Mouse (Mus musculus): ENCODE results near the gene Smurf1.

The Smurf1 gene

GRCm38 (mm10) chr5:144913923-144914322 is 51.7 kb downstream of the Smurf1 start:
- DNase-seq (ENCODE audit: low spot score): no peak

- no peak for DNase-seq (ENCODE audit: low spot score)
Observed at GRCm38 (mm10) chr5:144913361-144913760, 52.3 kb downstream of the Smurf1 start.

GRCm38 (mm10) chr5:144912519-144913310 is 52.9 kb downstream of the Smurf1 start:
- no peak for DNase-seq (ENCODE audit: low spot score)

- DNase-seq (ENCODE audit: low spot score): no peak
Observed at GRCm38 (mm10) chr5:144909521-144909920, 56.1 kb downstream of the Smurf1 start.

- DNase-seq (ENCODE audit: low spot score): no peak
Observed at GRCm38 (mm10) chr5:144907591-144907990, 58.1 kb downstream of the Smurf1 start.

- DNase-seq (ENCODE audit: low spot score): no peak
Observed at GRCm38 (mm10) chr5:144904356-144905134, 61.1 kb downstream of the Smurf1 start.

- no peak for DNase-seq (ENCODE audit: low spot score)
Observed at GRCm38 (mm10) chr5:144901791-144902190, 63.9 kb downstream of the Smurf1 start.

- DNase-seq (ENCODE audit: low spot score): no peak
Observed at GRCm38 (mm10) chr5:144901035-144901434, 64.6 kb downstream of the Smurf1 start.

GRCm38 (mm10) chr5:144898448-144899052 is 67.1 kb downstream of the Smurf1 start:
- no peak for DNase-seq (ENCODE audit: low spot score)

- no peak for DNase-seq (ENCODE audit: low spot score)
Observed at GRCm38 (mm10) chr5:144897881-144898280, 67.8 kb downstream of the Smurf1 start.

- no peak for DNase-seq (ENCODE audit: low spot score)
Observed at GRCm38 (mm10) chr5:144891276-144891675, 74.4 kb downstream of the Smurf1 start.

- DNase-seq (ENCODE audit: low spot score): no peak
Observed at GRCm38 (mm10) chr5:144885968-144886650, 79.5 kb downstream of the Smurf1 start.

- no peak for DNase-seq (ENCODE audit: low spot score)
Observed at GRCm38 (mm10) chr5:144884629-144885217, 80.9 kb downstream of the Smurf1 start.

- peak; percentile 30 for DNase-seq (ENCODE audit: low spot score)
Observed at GRCm38 (mm10) chr5:144881670-144882399, 83.8 kb downstream of the Smurf1 start.

GRCm38 (mm10) chr5:144877021-144877420 is 88.6 kb downstream of the Smurf1 start:
- DNase-seq (ENCODE audit: low spot score): no peak

- peak; percentile 38 for DNase-seq (ENCODE audit: low spot score)
Observed at GRCm38 (mm10) chr5:144875892-144876291, 89.8 kb downstream of the Smurf1 start.

- DNase-seq (ENCODE audit: low spot score): no peak
Observed at GRCm38 (mm10) chr5:144875227-144875626, 90.4 kb downstream of the Smurf1 start.

- no peak for DNase-seq (ENCODE audit: low spot score)
Observed at GRCm38 (mm10) chr5:144872867-144873266, 92.8 kb downstream of the Smurf1 start.

- DNase-seq (ENCODE audit: low spot score): no peak
Observed at GRCm38 (mm10) chr5:144872326-144872725, 93.3 kb downstream of the Smurf1 start.

GRCm38 (mm10) chr5:144871775-144872174 is 93.9 kb downstream of the Smurf1 start:
- no peak for DNase-seq (ENCODE audit: low spot score)

- no peak for DNase-seq (ENCODE audit: low spot score)
Observed at GRCm38 (mm10) chr5:144870782-144871181, 94.9 kb downstream of the Smurf1 start.
